Mouse (Mus musculus): Measurements from ENCODE around the gene Stk24. TPM values are rescaled to one million over a fixed set of nuclear protein-coding genes. Genes with fewer than 3 reads are reported as not detected.

Gene Stk24
- polyA plus RNA-seq, 1 experiment from 2014 or later, result 51.7 TPM

DNA sequence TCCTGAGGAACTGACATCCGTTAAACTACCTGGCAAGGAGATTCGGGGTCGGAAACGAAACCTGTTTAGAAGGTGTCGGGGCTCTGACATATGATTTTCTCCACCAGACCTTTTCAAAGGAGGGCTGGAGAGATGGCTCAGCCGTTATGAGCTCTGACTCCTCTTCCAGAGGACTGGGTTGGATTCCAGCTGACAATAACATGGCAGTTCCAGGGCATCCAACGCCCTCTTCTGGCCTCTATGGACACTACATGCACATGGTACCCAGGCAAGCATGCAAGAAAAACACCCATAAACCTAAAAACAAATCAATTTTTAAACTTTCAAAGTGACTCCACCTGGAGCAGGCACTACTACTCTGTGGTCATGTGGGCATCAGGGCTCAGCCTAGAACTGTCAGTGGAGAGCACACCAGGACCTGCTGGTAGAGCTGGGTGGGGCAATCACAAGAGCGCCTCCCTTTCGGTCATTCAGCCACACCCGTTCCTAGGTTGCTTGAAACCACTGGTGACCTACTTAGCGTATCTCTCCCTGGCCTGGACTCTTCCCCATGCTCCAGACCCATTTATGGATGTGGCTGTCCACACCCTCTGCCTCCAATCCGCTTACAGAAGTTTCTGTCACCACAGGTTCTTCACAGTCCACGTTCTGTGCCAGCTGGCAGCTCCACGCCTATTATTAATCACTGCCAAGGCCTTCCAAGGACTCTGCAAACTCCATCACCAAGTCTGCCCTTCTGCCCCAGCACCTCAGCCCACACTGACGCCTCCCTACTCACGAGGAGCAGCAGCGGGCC, 18.3 kb downstream of the Stk24 start:
- H3K9ac ChIP-seq, result no peak overlapping the region
- no peak overlapping the region for H3K4me3 ChIP-seq
- H3K4me1 ChIP-seq, result peaks cover 48% of the 10 kb centered on the region
- H3K4me2 ChIP-seq (replicated peaks), result no peak overlapping the region
- H3K9me3 ChIP-seq, result no peaks in the 10 kb centered on the region
- WGBS, result 92% methylated on average over 17 of the region's 17 CpGs
- H3K27me3 ChIP-seq, result no peaks in the 10 kb centered on the region
- no peak overlapping the region for H3K27ac ChIP-seq
- no peak for ATAC-seq (ENCODE audit: insufficient number of reproducible peaks, insufficient read depth, low FRiP score, low TSS enrichment)
- H3K36me3 ChIP-seq, result peaks cover 9% of the 10 kb centered on the region

DNA sequence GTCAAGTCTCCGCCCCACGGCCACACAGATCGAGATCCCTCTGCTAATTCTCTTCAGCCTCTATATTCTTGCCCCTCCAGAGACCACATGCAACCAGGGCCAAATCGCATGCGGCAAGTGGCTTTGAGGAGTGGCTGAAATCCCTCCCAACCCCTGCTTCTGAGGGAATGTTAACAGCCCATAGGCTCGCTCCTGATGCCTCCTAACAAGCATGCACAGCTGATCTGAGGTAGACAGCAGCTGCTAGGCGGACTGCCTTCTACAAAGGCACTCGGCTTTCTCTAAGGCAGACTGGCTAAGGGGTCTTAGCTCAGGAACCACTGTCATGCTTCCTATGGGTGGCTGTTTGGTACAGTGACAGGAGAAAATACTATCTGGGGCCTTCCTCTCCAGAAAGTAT, 20.0 kb downstream of the Stk24 start:
- H3K27ac ChIP-seq, result no peak overlapping the region
- H3K9ac ChIP-seq, result no peak overlapping the region
- peaks cover 38% of the 10 kb centered on the region for H3K4me1 ChIP-seq
- no peaks in the 10 kb centered on the region for H3K27me3 ChIP-seq
- H3K4me2 ChIP-seq (replicated peaks), result no peak overlapping the region
- no peaks in the 10 kb centered on the region for H3K9me3 ChIP-seq
- WGBS, result 55% methylated on average over 8 of the region's 8 CpGs
- H3K36me3 ChIP-seq, result peaks cover 9% of the 10 kb centered on the region
- ATAC-seq (ENCODE audit: insufficient number of reproducible peaks, insufficient read depth, low FRiP score, low TSS enrichment), result no peak
- H3K4me3 ChIP-seq, result no peak overlapping the region

DNA sequence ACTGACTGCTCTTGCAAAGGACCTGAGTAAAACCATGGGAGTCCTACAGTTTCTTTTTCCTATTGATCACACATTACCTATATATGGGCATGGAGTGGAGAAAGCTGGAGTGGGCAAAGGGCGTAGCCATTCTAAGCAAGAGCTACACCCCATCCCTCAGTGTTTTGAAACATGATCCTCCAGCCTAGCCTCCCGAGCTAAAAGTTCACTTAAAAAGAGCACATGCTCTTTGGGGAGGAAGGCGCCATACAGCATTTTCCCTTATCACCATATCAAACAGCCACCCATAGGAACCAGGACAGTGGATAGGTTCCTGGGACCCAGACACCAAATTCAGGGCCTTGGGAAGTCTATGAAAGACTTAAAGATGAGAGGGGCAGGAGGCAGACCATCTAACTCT, 20.8 kb downstream of the Stk24 start:
- no peak for ATAC-seq (ENCODE audit: insufficient number of reproducible peaks, insufficient read depth, low FRiP score, low TSS enrichment)
- no peaks in the 10 kb centered on the region for H3K9me3 ChIP-seq
- no peak overlapping the region for H3K4me2 ChIP-seq (replicated peaks)
- 16% methylated on average over 3 of the region's 3 CpGs for WGBS
- no peak overlapping the region for H3K9ac ChIP-seq
- no peaks in the 10 kb centered on the region for H3K27me3 ChIP-seq
- H3K36me3 ChIP-seq, result peaks cover 9% of the 10 kb centered on the region
- peaks cover 38% of the 10 kb centered on the region for H3K4me1 ChIP-seq
- no peak overlapping the region for H3K4me3 ChIP-seq
- H3K27ac ChIP-seq, result no peak overlapping the region; the same call in 1 of the 2 replicates

- H3K4me3 ChIP-seq, result no peak overlapping the region
- no peak overlapping the region for H3K9ac ChIP-seq
- H3K9me3 ChIP-seq, result no peaks in the 10 kb centered on the region
- no peak for ATAC-seq (ENCODE audit: insufficient number of reproducible peaks, insufficient read depth, low FRiP score, low TSS enrichment)
- 84% methylated on average over 1 of the region's 1 CpGs for WGBS
- peaks cover 9% of the 10 kb centered on the region for H3K36me3 ChIP-seq
- peaks cover 36% of the 10 kb centered on the region for H3K4me1 ChIP-seq
- no peak overlapping the region for H3K27ac ChIP-seq
- no peaks in the 10 kb centered on the region for H3K27me3 ChIP-seq
- no peak overlapping the region for H3K4me2 ChIP-seq (replicated peaks)
Observed at GRCm38 (mm10) chr14:121358327-121358726, 21.5 kb downstream of the Stk24 start.

- no peak overlapping the region for H3K9ac ChIP-seq
- H3K36me3 ChIP-seq, result 0 out of 2 replicates have a peak, but pooled peaks cover 3% of the 10 kb centered on the region
- no peaks in the 10 kb centered on the region for H3K9me3 ChIP-seq
- no peak overlapping the region for H3K27ac ChIP-seq
- no peak overlapping the region for H3K4me2 ChIP-seq (replicated peaks)
- 83% methylated on average over 8 of the region's 8 CpGs for WGBS
- H3K4me3 ChIP-seq, result no peak overlapping the region
- H3K4me1 ChIP-seq, result peaks cover 36% of the 10 kb centered on the region
- H3K27me3 ChIP-seq, result no peaks in the 10 kb centered on the region
- no peak for ATAC-seq (ENCODE audit: insufficient number of reproducible peaks, insufficient read depth, low FRiP score, low TSS enrichment)
Observed at GRCm38 (mm10) chr14:121356336-121356862, 23.4 kb downstream of the Stk24 start.

- Histone ChIP-seq H3K4me1 (peaks cover 36% of the 10 kb centered on the region), H3K4me3 (no peak overlapping the region), H3K27me3 (no peaks in the 10 kb centered on the region), H3K4me2 (replicated peaks) (no peak overlapping the region), H3K36me3 (no peaks in the 10 kb centered on the region), H3K9me3 (no peaks in the 10 kb centered on the region), H3K27ac (no peak overlapping the region), H3K9ac (no peak overlapping the region)
- no peak for ATAC-seq (ENCODE audit: insufficient number of reproducible peaks, insufficient read depth, low FRiP score, low TSS enrichment)
- WGBS, result 57% methylated on average over 6 of the region's 6 CpGs
Observed at GRCm38 (mm10) chr14:121355732-121356131, 24.1 kb downstream of the Stk24 start.

GRCm38 (mm10) chr14:121353648-121354377, 26.0 kb downstream of the Stk24 start:
- peaks cover 29% of the 10 kb centered on the region for H3K4me1 ChIP-seq
- no peak overlapping the region for H3K4me3 ChIP-seq
- H3K27ac ChIP-seq, result no peak overlapping the region
- WGBS, result 86% methylated on average over 10 of the region's 10 CpGs
- no peak overlapping the region for H3K9ac ChIP-seq
- no peak for ATAC-seq (ENCODE audit: insufficient number of reproducible peaks, insufficient read depth, low FRiP score, low TSS enrichment)
- no peaks in the 10 kb centered on the region for H3K36me3 ChIP-seq
- H3K4me2 ChIP-seq (replicated peaks), result no peak overlapping the region
- H3K27me3 ChIP-seq, result no peaks in the 10 kb centered on the region
- H3K9me3 ChIP-seq, result no peaks in the 10 kb centered on the region

DNA sequence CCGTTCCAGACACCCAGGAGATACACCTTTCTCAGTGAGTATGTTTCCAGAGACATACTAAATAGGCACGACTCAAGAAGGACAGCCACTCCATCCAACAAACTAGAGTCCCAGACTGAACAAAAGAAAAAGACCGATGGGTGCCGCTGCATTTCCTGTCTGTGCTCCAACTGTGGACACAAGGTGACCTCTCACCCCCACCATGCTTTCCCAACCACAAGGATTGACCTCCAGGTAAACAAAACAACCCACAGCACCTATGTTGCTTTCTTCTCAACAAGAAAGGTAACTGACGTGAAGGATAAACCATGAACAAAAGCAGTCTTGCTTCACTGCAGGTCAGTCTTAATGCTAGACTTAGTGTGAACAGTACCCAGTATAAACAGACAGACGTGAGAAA, 27.1 kb downstream of the Stk24 start:
- WGBS, result 87% methylated on average over 6 of the region's 6 CpGs
- H3K4me2 ChIP-seq (replicated peaks), result no peak overlapping the region
- H3K9ac ChIP-seq, result no peak overlapping the region
- no peak overlapping the region for H3K4me3 ChIP-seq
- H3K4me1 ChIP-seq, result peaks cover 33% of the 10 kb centered on the region
- ATAC-seq (ENCODE audit: insufficient number of reproducible peaks, insufficient read depth, low FRiP score, low TSS enrichment), result no peak
- no peaks in the 10 kb centered on the region for H3K9me3 ChIP-seq
- H3K27ac ChIP-seq, result no peak overlapping the region
- H3K36me3 ChIP-seq, result no peaks in the 10 kb centered on the region
- no peaks in the 10 kb centered on the region for H3K27me3 ChIP-seq

- 70% methylated on average over 4 of the region's 4 CpGs for WGBS
- H3K27me3 ChIP-seq, result no peaks in the 10 kb centered on the region
- no peaks in the 10 kb centered on the region for H3K36me3 ChIP-seq
- H3K4me1 ChIP-seq, result peaks cover 33% of the 10 kb centered on the region
- H3K9ac ChIP-seq, result no peak overlapping the region
- H3K9me3 ChIP-seq, result no peaks in the 10 kb centered on the region
- H3K27ac ChIP-seq, result no peak overlapping the region
- no peak for ATAC-seq (ENCODE audit: insufficient number of reproducible peaks, insufficient read depth, low FRiP score, low TSS enrichment)
- no peak overlapping the region for H3K4me2 ChIP-seq (replicated peaks)
- no peak overlapping the region for H3K4me3 ChIP-seq
Observed at GRCm38 (mm10) chr14:121351737-121352136, 28.1 kb downstream of the Stk24 start.

DNA sequence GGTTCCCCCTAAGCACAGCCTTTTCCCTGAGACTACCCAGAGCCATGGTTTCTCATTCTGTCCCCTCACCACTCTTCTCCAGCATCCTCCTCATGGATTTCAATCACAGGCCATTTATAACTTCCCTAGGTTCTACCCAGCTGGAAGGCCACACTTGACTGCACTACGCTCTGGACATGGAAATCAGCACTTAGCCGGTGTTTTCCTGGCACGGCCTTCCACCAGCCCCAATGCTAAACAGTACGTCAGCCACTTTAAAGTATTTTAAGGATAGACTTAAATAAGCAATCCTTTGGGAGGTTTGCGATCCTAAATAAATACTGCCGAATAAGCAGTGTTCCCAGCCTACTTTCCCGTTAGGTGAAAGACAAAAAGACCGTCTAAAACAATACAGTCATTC, 29.8 kb downstream of the Stk24 start:
- Histone ChIP-seq H3K4me3 (no peak overlapping the region), H3K4me1 (peaks cover 39% of the 10 kb centered on the region), H3K27ac (no peak overlapping the region), H3K9me3 (no peaks in the 10 kb centered on the region), H3K4me2 (replicated peaks) (no peak overlapping the region), H3K36me3 (no peaks in the 10 kb centered on the region), H3K9ac (no peak overlapping the region), H3K27me3 (no peaks in the 10 kb centered on the region)
- no peak for ATAC-seq (ENCODE audit: insufficient number of reproducible peaks, insufficient read depth, low FRiP score, low TSS enrichment)
- 71% methylated on average over 8 of the region's 8 CpGs for WGBS

DNA sequence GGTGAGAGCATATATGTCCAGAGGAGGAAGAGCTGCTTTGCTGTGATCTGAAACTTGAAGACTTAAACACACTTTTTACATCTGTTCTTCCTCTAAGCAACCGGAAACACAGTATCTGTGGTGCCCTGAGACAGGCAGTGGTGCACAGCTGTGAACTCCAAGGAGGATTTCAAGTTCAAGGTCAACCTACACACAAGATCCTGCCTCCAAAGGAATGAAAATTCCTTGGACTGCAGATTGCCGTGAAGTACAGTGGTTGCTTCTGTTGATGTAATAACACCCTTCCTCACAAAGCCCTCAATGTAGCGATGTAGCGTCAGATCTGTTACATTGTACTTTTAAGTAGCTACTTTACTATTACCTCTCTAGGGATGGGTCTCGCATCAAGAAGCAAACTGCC, 30.5 kb downstream of the Stk24 start:
- ATAC-seq (ENCODE audit: insufficient number of reproducible peaks, insufficient read depth, low FRiP score, low TSS enrichment), result no peak

GRCm38 (mm10) chr14:121348256-121348655, 31.6 kb downstream of the Stk24 start:
- Histone ChIP-seq H3K27me3 (no peaks in the 10 kb centered on the region), H3K27ac (no peak overlapping the region), H3K4me3 (no peak overlapping the region), H3K9ac (no peak overlapping the region), H3K4me2 (replicated peaks) (no peak overlapping the region), H3K36me3 (no peaks in the 10 kb centered on the region), H3K4me1 (peaks cover 44% of the 10 kb centered on the region), H3K9me3 (no peaks in the 10 kb centered on the region)
- ATAC-seq (ENCODE audit: insufficient number of reproducible peaks, insufficient read depth, low FRiP score, low TSS enrichment), result no peak
- WGBS, result 48% methylated on average over 8 of the region's 8 CpGs

More for the DNA sequence above, 30.5 kb downstream of the Stk24 start:
- Histone ChIP-seq H3K36me3 (no peaks in the 10 kb centered on the region), H3K27me3 (no peaks in the 10 kb centered on the region), H3K9me3 (no peaks in the 10 kb centered on the region), H3K9ac (no peak overlapping the region), H3K27ac (no peak overlapping the region), H3K4me1 (peaks cover 44% of the 10 kb centered on the region), H3K4me2 (replicated peaks) (no peak overlapping the region), H3K4me3 (no peak overlapping the region)
- WGBS, result 73% methylated on average over 5 of the region's 5 CpGs
